8 mouse cellular contexts compared by ENCODE assay signal in the genomic region with DNA sequence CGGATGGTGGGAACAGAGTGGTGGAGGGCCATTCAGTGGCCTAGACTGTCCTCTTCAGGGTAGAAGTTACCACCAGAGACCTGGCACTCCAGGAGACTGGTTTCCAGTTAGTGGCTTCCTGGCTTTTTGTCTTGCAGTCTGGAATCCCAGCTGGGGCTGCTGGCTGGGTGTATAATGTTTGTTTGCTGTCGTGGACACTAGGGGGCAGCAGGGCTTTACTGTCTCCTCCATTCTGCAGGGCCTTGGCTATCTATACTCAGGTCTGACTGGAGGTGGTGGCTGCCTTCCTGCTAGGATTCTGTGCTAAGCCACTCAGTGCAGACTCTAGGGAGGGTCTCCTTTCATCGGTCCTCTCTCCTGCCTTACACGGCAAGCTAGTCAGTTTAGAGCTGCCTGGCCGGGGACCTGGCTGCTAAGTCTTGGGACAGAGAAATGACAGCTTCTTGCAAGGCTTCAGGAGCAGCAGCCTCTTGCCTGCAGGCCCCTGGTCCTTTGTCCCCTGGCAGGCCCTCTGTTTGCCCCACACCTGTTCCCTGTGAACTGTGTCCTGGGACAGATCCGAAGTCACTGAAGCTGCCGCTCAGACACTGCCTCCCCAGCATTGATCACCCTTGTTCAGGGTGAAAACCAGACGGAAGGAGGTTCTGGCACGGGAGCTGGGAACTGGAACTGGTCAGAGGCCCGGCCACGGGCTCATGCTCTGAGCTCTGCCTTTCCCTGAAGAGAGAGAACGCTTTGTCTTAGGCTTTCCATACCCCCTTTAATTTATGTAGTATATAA. TPM values are rescaled to one million over a fixed set of nuclear protein-coding genes. Genes with fewer than 3 reads are reported as not detected.
DNase-seq lines count a peak whose midpoint lies in the region; ATAC-seq and TF ChIP-seq lines count a peak whose summit lies in the region.

No protein-coding gene starts in this region.

- 0 out of 2 replicates have a peak, but pooled peaks have one; percentile 39 for ATAC-seq in embryonic facial prominence, embryonic 11.5 days (replicated peaks; ENCODE audit: insufficient number of reproducible peaks, low FRiP score, low TSS enrichment, low read depth)
- ATAC-seq in lung, postnatal 0 days = no peak

- H3K9me3 ChIP-seq in MEL (replicated peaks; ENCODE audit: insufficient read depth, low read length) = no peaks in the 10 kb centered on the region
- H3K9me3 ChIP-seq in embryonic facial prominence, embryonic 11.5 days (replicated peaks; ENCODE audit: control insufficient read depth, low read length) = no peaks in the 10 kb centered on the region
- no peaks in the 10 kb centered on the region for H3K9me3 ChIP-seq in lung, postnatal 0 days (ENCODE audit: low read length)

- no peak overlapping the region for H3K4me3 ChIP-seq in MEL (ENCODE audit: control insufficient read depth in 1 of 2, insufficient read depth in 1 of 2, low read depth in 2 of 2, low read length in 2 of 2)
- H3K4me3 ChIP-seq in bone marrow, adult 2 months (replicated peaks; ENCODE audit: control insufficient read depth, low read depth, low read length) = no peak overlapping the region
- H3K4me3 ChIP-seq in embryonic facial prominence, embryonic 11.5 days (ENCODE audit: low read depth, low read length) = no peak overlapping the region
- no peak overlapping the region for H3K4me3 ChIP-seq in layer of hippocampus, adult 2 months
- H3K4me3 ChIP-seq in lung, postnatal 0 days (ENCODE audit: low read depth, low read length) = no peak overlapping the region

- no peaks in the 10 kb centered on the region for H3K4me1 ChIP-seq in MEL (ENCODE audit: control insufficient read depth in 1 of 2, insufficient read depth in 2 of 2, low read length in 2 of 2)
- H3K4me1 ChIP-seq in bone marrow, adult 2 months (ENCODE audit: control insufficient read depth, insufficient read depth, low read length) = no peaks in the 10 kb centered on the region; the same call in 1 of the 2 replicates
- no peaks in the 10 kb centered on the region for H3K4me1 ChIP-seq in embryonic facial prominence, embryonic 11.5 days (ENCODE audit: control insufficient read depth, insufficient read depth, low read length)
- no peaks in the 10 kb centered on the region for H3K4me1 ChIP-seq in lung, postnatal 0 days (ENCODE audit: insufficient read depth, low read depth, low read length)

- TF ChIP-seq RAD21 in MEL (IDR thresholded peaks at IDR 0.05; ENCODE audit: low read depth, low read length) = peak; percentile 35

- H3K27ac ChIP-seq in MEL (ENCODE audit: control insufficient read depth, low read depth, low read length) = no peak overlapping the region
- H3K27ac ChIP-seq in bone marrow, adult 2 months (ENCODE audit: control insufficient read depth, insufficient read depth, low read depth, low read length, poor library complexity) = no peak overlapping the region
- no peak overlapping the region for H3K27ac ChIP-seq in embryonic facial prominence, embryonic 11.5 days (replicated peaks; ENCODE audit: low read depth, low read length)
- peak overlapping the region; percentile 61; the same call in 1 of the 2 replicates for H3K27ac ChIP-seq in layer of hippocampus, adult 2 months
- no peak overlapping the region for H3K27ac ChIP-seq in lung, postnatal 0 days (ENCODE audit: low read length)

- intact Hi-C loops in heart, postnatal 10 days (cut with DNase I) = no loop called here

- WGBS in bone marrow, adult 2 months = 78% methylated on average over 12 of the region's 12 CpGs
- 61% methylated on average over 12 of the region's 12 CpGs for WGBS in embryonic facial prominence, embryonic 11.5 days
- 75% methylated on average over 12 of the region's 12 CpGs for WGBS in lung, postnatal 0 days

- no peaks in the 10 kb centered on the region for H3K27me3 ChIP-seq in MEL (ENCODE audit: control insufficient read depth in 1 of 2, insufficient read depth in 2 of 2, low read length in 2 of 2)
- no peaks in the 10 kb centered on the region for H3K27me3 ChIP-seq in embryonic facial prominence, embryonic 11.5 days (ENCODE audit: control insufficient read depth, insufficient read depth, low read length)
- no peaks in the 10 kb centered on the region for H3K27me3 ChIP-seq in lung, postnatal 0 days (replicated peaks; ENCODE audit: insufficient read depth, low read length)

- no peaks in the 10 kb centered on the region for H3K79me2 ChIP-seq in MEL (ENCODE audit: control insufficient read depth, insufficient read depth, low read length, poor library complexity)

- no peak overlapping the region for H3K9ac ChIP-seq in MEL (ENCODE audit: control insufficient read depth, low read depth, low read length, poor library complexity, severe bottlenecking)
- H3K9ac ChIP-seq in embryonic facial prominence, embryonic 11.5 days (replicated peaks; ENCODE audit: low read length) = no peak overlapping the region
- H3K9ac ChIP-seq in lung, postnatal 0 days (replicated peaks; ENCODE audit: low read depth) = no peak overlapping the region

- TF ChIP-seq CTCF in MEL (IDR thresholded peaks at IDR 0.05 in 2 of 3, conservative IDR thresholded peaks at IDR 0.05 in 1 of 3; ENCODE audit: control insufficient read depth in 1 of 3, insufficient read depth in 1 of 3, low read depth in 2 of 3, low read length in 3 of 3, poor library complexity in 1 of 3, severe bottlenecking in 1 of 3) = peak; percentile 74 to 83 (median 77)
- peak; percentile 70 for TF ChIP-seq CTCF in bone marrow, adult 2 months (IDR thresholded peaks at IDR 0.05; ENCODE audit: control insufficient read depth, insufficient read depth, low read length)
- peak; percentile 88 for TF ChIP-seq CTCF in layer of hippocampus, adult 2 months (conservative IDR thresholded peaks at IDR 0.05)
- TF ChIP-seq CTCF in lung, postnatal 0 days (IDR thresholded peaks at IDR 0.05) = peak; percentile 70

- no peak for TF ChIP-seq POLR2A in MEL (IDR thresholded peaks at IDR 0.05; ENCODE audit: control insufficient read depth in 1 of 2, insufficient read depth in 1 of 2, low read depth in 1 of 2, low read length in 2 of 2, poor library complexity in 1 of 2)
- no peak for TF ChIP-seq POLR2A in bone marrow, adult 2 months (IDR thresholded peaks at IDR 0.05; ENCODE audit: borderline replicate concordance, control insufficient read depth, low read depth, low read length)

- no peak for TF ChIP-seq EP300 in MEL (IDR thresholded peaks at IDR 0.05; ENCODE audit: low read depth in 1 of 2, low read length in 2 of 2)
- TF ChIP-seq EP300 in lung, postnatal 0 days (IDR thresholded peaks at IDR 0.05) = no peak

- DNase-seq in MEL (ENCODE audit: low read depth, low spot score) = peak; percentile 74
- peak; percentile 77 for DNase-seq in embryonic facial prominence, embryonic 11.5 days (ENCODE audit: low spot score)
- peak; percentile 52 to 76 for DNase-seq in heart, postnatal 10 days
- DNase-seq in layer of hippocampus, adult 2 months (ENCODE audit: low spot score in 2 of 2) = peak; percentile 82 to 85
- DNase-seq in lung, postnatal 0 days (ENCODE audit: low spot score) = peak; percentile 35
- DNase-seq in retina, postnatal 1 day = peak; percentile 75
- DNase-seq in urinary bladder, postnatal 36 days (ENCODE audit: low spot score in 2 of 2) = no peak

- no peaks in the 10 kb centered on the region; a peak in 1 of 4 replicates for H3K36me3 ChIP-seq in MEL (ENCODE audit: control insufficient read depth in 1 of 2, insufficient read depth in 2 of 2, low read length in 2 of 2)
- no peaks in the 10 kb centered on the region for H3K36me3 ChIP-seq in embryonic facial prominence, embryonic 11.5 days (replicated peaks; ENCODE audit: control insufficient read depth, insufficient read depth, low read depth, low read length)
- no peaks in the 10 kb centered on the region for H3K36me3 ChIP-seq in lung, postnatal 0 days (ENCODE audit: insufficient read depth, low read length)

- no peak overlapping the region for H3K4me2 ChIP-seq in embryonic facial prominence, embryonic 11.5 days (ENCODE audit: low read depth, low read length)
- no peak overlapping the region for H3K4me2 ChIP-seq in lung, postnatal 0 days (replicated peaks; ENCODE audit: low read depth, low read length)

TF ChIP-seq in MEL, 35 proteins besides CTCF, POLR2A, EP300 and RAD21 (continues in another document):
- no peak for TF ChIP-seq MXI1 (IDR thresholded peaks at IDR 0.05; ENCODE audit: low read depth, low read length)
- no peak for TF ChIP-seq USF2 (IDR thresholded peaks at IDR 0.05; ENCODE audit: borderline replicate concordance in 1 of 2, insufficient read depth in 1 of 2, low read depth in 1 of 2, low read length in 2 of 2)

RNA-seq across cellular contexts. Expression of a gene that starts 22.4 kb away (rescaled TPM):
- 32.8 and 34.9 TPM in 2 replicates for total RNA-seq in MEL (2012; rRNA removed)
- 10 to 100 TPM in 1 of 2 experiments, not detected in 1; 79.5 TPM for polyA plus RNA-seq in MEL (2012; ENCODE audit: insufficient read depth in 1 of 2, insufficient read length in 2 of 2, low read depth in 1 of 2, low replicate concordance in 2 of 2, missing spikeins in 1 of 2)
- polyA plus RNA-seq in bone marrow, adult 2 months (2011; ENCODE audit: insufficient read depth, insufficient read length, low replicate concordance, missing spikeins) = 4.3 and 18.4 TPM in 2 replicates
- polyA plus RNA-seq in embryonic facial prominence, embryonic 11.5 days (2014; fragmentation: Nextera tagmentation; extraction: Ambion mirVana) = 28.4 and 34.7 TPM in 2 replicates
- 1 to 10 TPM; 4.8 to 5.0 TPM for total RNA-seq in heart, postnatal 10 days (2021)
- total RNA-seq in layer of hippocampus, adult 2 months (2021) = 10 to 100 TPM; 48.1 to 55.5 TPM
- 20.0 and 25.9 TPM in 2 replicates for polyA plus RNA-seq in lung, postnatal 0 days (2015; fragmentation: Nextera tagmentation; extraction: Ambion mirVana)

RNA-seq across cellular contexts. Expression of a gene that starts 33.6 kb away (rescaled TPM):
- total RNA-seq in MEL (2012; rRNA removed) = not detected in 2 replicates
- not detected for polyA plus RNA-seq in MEL (2012; ENCODE audit: insufficient read depth in 1 of 2, insufficient read length in 2 of 2, low read depth in 1 of 2, low replicate concordance in 2 of 2, missing spikeins in 1 of 2)
- not detected in 2 replicates for polyA plus RNA-seq in bone marrow, adult 2 months (2011; ENCODE audit: insufficient read depth, insufficient read length, low replicate concordance, missing spikeins)
- 0.13 and 0.60 TPM in 2 replicates for polyA plus RNA-seq in embryonic facial prominence, embryonic 11.5 days (2014; fragmentation: Nextera tagmentation; extraction: Ambion mirVana)
- total RNA-seq in heart, postnatal 10 days (2021) = under 1 TPM in 1 of 2 experiments, not detected in 1; 0.02 TPM
- total RNA-seq in layer of hippocampus, adult 2 months (2021) = 100 to 1,000 TPM; 117 to 127 TPM
- not detected in 2 replicates for polyA plus RNA-seq in lung, postnatal 0 days (2015; fragmentation: Nextera tagmentation; extraction: Ambion mirVana)

RNA-seq across cellular contexts. Expression of a gene that starts 56.6 kb away (rescaled TPM):
- 87.6 and 88.6 TPM in 2 replicates for total RNA-seq in MEL (2012; rRNA removed)
- 100 to 1,000 TPM in 1 of 2 experiments, 10 to 100 TPM in 1; 73.7 to 264 TPM for polyA plus RNA-seq in MEL (2012; ENCODE audit: insufficient read depth in 1 of 2, insufficient read length in 2 of 2, low read depth in 1 of 2, low replicate concordance in 2 of 2, missing spikeins in 1 of 2)
- polyA plus RNA-seq in bone marrow, adult 2 months (2011; ENCODE audit: insufficient read depth, insufficient read length, low replicate concordance, missing spikeins) = 4.1 and 9.4 TPM in 2 replicates
- 26.3 and 29.2 TPM in 2 replicates for polyA plus RNA-seq in embryonic facial prominence, embryonic 11.5 days (2014; fragmentation: Nextera tagmentation; extraction: Ambion mirVana)
- total RNA-seq in heart, postnatal 10 days (2021) = 10 to 100 TPM; 56.4 to 62.5 TPM
- total RNA-seq in layer of hippocampus, adult 2 months (2021) = 100 to 1,000 TPM in 1 of 2 experiments, 10 to 100 TPM in 1; 93.2 to 107 TPM
- 12.8 and 13.3 TPM in 2 replicates for polyA plus RNA-seq in lung, postnatal 0 days (2015; fragmentation: Nextera tagmentation; extraction: Ambion mirVana)

Comparison
In these comparisons a context has a peak if more than half of its experiments do, and no peak if none do; other contexts are left out.
1. DNase-seq: peak in MEL (single experiment), embryonic facial prominence, embryonic 11.5 days (single experiment), heart, postnatal 10 days (2 of 2), layer of hippocampus, adult 2 months (2 of 2), lung, postnatal 0 days (single experiment) and retina, postnatal 1 day (single experiment); none in urinary bladder, postnatal 36 days (0 of 2).
2. Peak in every context shown above with its lines, with median percentiles within 50 percentile points of each other: CTCF ChIP-seq.